Mouse (Mus musculus) fibroblast of lung, adult 2 months (primary cell): ENCODE data around the gene Rsl24d1.
A peak's percentile ranks its signal among the peaks of the same experiment; 100 is the strongest.
"Not testable (repeated sequence)": the region's sequence is repeated elsewhere in the genome, so short reads cannot be mapped to it uniquely, and the experiment has no call there.

Experiments used
- DNase-seq: peaks from one replicate; pipeline ENCODE4 v3.0.0-alpha.2; 2011; ENCODE audit warnings: low read depth

The Rsl24d1 gene

DNA sequence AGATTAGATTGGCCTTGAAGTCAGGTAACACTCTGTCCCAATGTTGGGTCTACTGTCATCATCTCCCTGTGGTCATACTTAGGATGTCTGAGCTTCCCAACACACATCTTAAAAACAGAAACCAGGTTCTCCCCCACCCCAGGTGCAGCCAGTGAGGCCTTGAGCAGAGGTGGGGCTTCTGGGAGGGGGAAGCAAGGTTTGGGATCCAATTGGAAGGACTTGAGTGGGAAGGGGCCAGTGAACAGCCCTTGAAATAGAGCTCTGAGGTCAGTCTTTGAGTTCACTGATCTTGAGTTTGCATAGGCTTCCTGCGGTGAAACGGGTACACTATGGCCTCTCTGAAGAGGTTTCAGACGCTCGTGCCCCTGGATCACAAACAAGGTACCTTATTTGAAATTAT is 11.0 kb upstream of the Rsl24d1 start, which contains the start of gene Gm20509:
Gene Gm20509 (plus strand): TSS at position 290 of the 400 bp plus-strand sequence.
- no peak for DNase-seq

DNA sequence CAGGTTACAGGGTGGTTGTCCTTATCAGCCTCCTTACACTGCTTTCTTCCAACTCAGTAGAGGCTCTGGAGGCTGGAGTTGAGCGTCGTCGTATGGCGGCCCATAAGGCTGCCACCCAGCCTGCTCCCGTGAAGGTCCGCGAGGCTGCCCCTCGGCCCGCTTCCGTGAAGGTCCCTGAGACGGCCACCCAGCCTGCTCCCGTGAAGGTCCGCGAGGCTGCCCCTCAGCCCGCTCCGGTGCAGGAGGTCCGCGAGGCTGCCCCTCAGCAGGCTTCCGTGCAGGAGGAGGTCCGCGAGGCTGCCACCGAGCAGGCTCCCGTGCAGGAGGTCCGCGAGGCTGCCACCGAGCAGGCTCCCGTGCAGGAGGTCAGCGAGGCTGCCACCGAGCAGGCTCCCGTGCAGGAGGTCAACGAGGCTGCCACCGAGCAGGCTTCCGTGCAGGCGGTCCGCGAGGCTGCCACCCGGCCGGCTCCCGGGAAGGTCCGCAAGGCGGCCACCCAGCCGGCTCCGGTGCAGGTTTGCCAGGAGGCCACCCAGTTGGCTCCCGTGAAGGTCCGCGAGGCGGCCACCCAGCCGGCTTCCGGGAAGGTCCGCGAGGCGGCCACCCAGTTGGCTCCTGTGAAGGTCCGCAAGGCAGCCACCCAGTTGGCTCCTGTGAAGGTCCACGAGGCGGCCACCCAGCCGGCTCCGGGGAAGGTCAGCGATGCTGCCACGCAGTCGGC is 9.9 kb upstream of the Rsl24d1 start:
- DNase-seq, result no peak

DNA sequence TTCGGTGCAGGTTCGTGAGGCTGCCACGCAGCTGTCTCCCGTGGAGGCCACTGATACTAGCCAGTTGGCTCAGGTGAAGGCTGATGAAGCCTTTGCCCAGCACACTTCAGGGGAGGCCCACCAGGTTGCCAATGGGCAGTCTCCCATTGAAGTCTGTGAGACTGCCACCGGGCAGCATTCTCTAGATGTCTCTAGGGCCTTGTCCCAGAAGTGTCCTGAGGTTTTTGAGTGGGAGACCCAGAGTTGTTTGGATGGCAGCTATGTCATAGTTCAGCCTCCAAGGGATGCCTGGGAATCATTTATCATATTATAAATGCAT is 9.4 kb upstream of the Rsl24d1 start:
- no peak for DNase-seq

DNA sequence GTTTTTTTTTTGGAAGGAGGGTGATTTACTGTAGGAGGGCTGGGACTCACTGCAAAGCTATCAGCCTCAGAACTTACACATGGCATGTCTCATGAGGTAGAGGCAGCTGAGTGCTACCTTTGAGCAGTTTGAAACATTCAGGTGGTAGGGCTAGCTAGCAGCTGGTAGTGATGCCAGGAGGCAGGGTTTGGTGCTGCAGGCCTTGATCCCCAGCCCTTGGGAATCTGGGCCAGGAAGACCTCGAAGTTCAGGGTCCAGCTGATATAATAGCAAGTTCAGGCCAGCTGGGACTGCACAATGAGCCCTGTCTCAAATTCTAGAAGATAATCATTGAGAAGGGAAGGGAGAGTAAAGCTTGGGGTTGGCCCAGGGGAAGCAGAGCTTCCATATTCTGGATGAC is 8.1 kb upstream of the Rsl24d1 start:
- no peak for DNase-seq

DNA sequence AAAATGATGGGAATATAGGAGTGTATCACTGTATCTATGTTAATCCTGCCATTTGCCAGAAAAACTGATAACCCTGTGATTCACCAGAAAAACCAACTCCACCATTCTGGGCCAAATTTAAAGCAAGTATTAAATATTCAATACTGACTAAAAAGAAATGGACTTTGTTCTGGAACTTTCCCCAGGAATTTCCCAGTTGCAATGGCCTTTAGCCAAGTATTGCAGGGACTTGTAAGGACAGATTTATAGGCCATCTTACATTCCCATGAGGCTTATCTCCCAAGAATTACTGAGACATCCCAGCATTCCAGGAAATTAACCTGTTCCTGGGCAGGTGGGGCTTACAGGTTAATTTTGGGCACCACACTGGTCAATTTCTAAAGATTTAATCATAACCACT is 7.5 kb upstream of the Rsl24d1 start:
- DNase-seq, result no peak

DNA sequence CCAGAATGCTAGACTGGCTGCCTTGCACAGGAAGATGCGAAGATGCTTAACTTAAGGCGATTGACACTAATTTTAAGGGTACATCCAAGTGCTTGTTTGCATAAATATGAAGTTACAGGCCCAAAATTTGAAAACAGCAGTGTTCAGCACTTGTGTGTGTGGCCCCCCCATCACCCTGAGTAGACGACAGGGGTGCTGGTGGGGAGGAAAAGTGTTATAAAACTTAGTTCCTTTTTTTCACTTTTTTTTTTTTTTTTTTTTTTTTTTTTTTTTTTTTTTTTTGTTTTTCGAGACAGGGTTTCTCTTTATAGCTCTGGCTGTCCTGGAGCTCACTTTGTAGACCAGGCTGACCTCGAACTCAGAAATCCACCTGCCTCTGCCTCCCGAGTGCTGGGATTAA is 3.5 kb downstream of the Rsl24d1 start:
- DNase-seq, result not testable (repeated sequence)

DNA sequence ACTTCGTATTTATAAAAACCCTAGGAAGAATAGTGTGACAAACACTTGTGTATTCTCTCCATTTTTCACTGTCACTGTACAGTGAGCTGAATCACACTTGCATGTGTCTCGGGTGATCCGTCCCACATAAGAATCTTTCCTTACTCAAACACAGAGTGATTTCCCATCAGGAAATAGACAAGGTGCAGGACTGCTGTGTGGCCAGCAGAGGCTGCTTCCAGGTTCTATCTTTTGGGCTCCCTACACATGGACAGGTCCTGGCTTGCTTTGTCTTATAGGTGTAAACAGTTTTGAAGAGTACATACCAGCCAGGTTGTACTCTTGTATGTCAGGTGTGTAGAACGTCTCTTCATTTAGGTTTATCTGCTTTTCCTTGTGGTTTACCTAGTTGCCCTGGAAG is 4.8 kb downstream of the Rsl24d1 start:
- DNase-seq, result no peak

DNA sequence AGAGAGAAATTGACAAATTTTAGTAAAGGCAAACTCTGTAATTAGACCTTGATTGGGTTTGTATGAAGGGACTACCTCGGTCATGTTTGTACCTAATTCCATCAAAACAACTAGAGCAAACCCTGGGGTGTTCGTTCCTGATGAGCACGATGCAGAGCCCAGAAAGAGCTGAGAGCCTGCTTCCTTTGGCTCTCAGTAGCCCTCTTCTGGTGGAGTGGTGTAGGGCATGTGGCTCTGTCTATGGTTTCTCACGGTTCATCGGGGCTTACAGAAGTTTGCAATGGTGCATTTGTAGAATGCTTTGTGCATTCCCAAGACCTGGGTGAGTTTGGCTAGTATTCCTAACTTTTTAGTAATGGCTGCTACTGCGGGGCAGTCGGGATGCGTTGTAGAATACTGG is 8.5 kb downstream of the Rsl24d1 start:
- DNase-seq, result no peak

DNA sequence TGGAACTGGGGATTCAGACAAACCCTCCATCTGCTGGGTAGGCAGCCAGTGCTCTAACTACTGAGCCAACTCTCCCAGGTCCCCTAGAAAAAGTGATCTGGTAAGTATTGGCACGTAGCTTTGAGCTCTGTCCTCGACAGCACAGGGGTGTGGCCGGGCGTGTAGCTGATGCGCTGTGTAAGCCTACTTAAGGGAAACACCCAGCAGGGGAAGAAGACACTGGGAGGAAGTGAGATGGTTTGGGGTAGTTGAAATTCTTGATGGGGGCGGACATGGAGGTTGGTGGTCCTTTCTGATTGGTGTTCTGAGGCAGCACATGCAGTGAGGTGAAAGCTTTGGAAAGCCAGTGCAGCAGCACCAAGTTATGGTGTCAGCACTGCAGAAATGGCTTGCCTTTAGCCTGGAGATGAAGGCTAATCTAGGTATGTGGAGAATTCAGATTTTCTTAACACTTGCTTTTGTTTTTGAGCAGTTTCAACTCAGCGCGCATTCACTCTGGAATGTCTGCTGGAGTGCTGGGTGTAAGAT is 11.9 kb downstream of the Rsl24d1 start:
- DNase-seq, result no peak

DNA sequence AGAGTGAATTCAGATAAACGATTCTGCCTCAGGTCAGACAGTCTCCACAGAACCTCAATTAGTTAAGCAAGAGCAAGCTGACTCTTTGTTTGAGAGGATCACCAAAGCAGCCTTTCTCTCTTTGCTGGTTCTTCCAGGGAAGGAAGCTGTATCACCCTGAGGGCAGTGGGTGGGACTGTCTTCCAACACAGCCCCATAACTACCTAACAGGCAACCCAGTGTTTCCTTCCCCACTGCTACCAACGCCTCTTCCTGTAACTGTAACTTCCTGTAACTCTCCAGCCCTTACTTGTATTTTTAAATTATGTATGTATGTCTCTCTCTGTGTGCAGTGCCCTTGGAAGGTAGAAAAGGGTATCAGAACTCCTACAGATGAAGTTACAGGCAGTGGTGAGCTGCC is 14.2 kb downstream of the Rsl24d1 start:
- DNase-seq, result no peak

DNA sequence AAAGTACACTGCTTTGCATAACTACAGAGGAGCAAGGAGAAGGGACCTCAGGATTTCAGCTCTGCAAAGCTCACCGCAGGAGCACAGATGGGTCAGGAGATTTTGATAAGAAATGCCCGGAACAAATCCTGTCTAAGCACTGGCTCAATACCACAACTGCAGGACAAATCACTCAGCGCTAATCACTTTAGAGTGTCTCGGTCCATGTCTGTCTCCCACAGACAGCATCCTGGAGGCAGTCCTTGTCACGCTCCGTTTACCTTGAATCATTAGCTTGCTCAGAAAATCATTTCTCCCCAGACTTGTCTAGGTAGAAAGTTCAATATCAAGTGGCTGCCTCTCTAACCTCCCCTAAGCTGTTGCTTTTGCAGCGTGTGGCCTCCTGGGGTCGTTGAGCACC is 16.6 kb downstream of the Rsl24d1 start:
- no peak for DNase-seq

DNA sequence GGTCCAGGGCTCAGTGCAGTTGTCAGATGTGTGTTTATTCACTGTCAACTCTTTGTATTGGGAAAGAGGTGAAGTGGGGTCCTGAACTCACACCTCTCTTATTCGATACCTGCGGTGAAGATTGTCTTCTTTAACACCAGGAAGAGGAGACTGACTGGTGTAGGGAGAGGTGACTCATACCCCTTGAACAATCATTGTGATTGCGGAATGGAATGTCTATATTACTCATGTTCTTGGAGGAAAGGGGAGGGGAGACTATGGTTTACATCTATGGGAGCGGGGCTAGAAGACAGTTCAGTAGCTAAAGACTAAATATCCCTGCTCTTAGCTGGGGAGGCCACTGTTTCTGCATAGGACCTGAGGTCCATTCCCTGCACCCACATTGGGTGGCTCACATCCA is 17.3 kb downstream of the Rsl24d1 start:
- DNase-seq, result no peak

DNA sequence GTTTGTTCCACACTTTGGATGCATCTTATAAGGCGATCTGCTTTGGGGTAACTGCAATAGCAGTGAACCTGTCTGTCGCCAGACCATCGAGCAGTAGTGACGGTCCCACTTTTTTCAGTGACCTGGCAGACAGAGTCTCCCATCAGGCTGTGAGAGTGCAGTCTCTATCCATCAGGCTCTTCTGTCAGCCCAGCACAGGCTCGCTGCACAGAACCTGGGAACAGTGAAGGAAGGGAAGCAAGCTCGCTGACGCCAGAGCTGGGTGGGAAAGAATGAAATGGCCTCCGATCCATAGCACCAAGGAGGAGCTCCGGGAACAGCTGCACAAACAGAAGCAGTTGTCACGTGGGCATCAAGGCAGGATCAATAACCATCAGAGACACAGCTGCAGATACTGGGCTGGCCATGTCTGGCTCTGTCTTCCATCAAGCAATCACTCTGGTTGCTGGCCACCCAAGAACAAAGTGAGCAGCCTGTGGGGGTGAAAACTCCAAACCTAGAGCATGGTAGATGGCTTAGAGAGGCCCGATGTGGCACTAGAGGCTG is 24.2 kb downstream of the Rsl24d1 start:
- DNase-seq, result no peak

DNA sequence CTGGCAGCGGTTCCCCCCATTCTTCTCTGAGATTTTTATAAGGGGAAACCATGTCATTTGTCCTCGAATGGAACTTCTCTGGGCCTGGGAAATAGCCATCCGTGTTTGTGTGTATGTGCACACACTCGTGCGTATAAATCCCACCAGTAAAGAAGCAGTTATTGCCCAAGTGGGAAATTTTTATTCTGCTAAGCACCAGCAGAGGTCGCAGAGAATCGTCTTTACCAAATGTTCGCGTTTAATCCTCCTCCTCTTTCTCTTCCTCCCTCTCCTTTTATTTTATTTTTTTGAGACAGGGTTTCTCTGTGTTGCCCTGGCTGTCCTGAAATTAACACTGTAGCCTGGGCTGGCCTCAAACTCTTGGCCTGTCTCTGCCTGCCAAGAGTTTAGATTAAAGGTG is 41.1 kb downstream of the Rsl24d1 start:
- DNase-seq, result no peak

DNA sequence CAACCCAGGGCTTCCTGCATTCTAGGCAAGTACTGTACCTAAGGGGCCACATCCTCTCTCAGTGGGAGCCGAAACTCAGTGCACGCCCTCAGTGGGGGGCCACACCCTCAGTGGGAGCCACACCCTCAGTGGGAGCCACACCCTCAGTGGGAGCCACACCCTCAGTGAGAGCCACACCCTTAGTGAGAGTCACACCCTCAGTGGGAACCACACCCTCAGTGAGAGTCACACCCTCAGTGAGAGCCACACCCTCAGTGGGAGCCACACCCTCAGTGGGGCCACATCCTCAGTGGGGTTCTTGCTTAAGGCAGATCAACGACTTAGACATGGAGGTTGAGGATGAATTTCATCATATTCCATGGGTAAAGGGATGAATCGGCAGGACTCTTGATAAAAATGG is 44.7 kb downstream of the Rsl24d1 start:
- no peak for DNase-seq

DNA sequence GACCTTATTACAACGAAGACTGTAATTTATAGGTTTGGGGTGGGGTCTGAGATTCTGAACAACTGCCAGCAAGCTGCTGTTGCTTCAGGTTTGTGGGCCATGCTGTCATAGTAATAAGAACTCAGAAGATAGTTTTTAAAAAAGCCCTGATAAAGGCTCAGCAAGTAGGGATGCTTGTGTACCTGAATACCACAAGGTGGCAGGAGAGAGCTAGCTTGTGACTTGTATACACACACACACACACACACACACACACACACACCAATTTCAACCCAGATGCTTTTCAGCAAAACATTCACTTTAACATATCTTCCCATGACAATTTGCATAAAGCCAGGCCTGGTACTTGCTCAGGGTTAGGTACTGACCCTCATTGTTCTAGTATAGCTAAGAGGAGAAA is 46.0 kb downstream of the Rsl24d1 start:
- peak; percentile 5 for DNase-seq

DNA sequence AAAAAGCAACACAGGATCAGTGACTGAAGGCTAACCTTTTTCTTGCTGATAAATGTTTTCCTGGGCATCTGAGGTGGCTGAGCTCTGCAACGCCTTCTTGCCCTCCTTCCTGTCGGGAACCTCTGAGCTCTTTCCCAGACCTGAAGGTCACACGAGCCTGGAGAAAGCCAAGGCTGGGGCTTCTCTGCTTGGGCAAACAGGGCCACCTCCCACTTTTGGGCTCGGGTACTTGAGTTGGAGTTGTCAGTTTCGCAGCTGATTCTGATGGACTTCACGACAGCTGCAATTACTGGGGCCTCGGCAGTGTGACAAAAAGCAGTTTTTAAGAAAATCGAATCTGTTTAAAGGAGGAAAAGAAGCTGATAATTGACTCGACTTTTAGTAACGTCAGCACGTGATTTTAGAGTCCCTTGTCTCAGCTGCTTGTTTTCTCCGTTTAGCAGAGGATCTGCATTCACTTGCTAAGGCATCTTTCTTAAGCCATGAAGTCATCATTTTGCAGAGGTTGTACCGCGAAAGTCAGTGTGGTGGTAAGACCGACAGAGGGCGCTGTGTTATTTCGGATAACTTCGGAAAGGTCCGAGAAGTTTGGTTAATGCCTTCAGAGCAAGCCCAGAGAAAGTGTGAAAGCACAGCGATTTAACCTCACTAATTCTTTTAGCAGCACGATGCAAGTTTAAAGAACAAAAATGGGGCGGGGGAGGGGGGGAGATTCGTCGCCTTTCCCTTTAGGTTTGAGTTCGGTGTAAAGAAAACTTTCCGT is 49.5 kb downstream of the Rsl24d1 start:
- DNase-seq, result peak; percentile 56

DNA sequence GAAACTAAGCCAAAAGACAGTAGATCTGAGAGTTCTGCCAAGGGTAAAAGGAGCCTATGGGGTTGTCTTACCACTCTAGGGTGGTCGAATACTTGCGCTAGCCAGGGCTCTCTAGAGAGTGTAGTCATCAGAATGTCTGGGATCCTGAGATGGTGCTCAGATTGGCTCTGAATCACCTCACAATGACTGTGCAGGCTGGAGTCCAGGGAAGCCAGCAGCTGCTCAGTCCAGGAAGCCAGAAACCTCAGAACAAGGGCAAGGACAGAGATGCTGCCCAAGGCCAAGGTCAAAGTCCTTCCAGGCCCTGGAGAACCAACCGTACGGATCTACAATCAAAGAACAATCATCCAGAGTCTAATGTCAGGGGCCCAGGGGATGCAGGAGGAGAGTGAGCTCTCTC is 52.4 kb downstream of the Rsl24d1 start:
- peak; percentile 12 for DNase-seq
